Mouse (Mus musculus): Measurements from ENCODE around the gene Shisa6.

The Shisa6 gene

GRCm38 (mm10) chr11:66525371-66526045 lies at the start of gene Shisa6:
TSS of gene Shisa6 (minus strand) at chr11:66525964.
- peak; percentile 15 to 43 for DNase-seq

- no peak for DNase-seq
Measured at GRCm38 (mm10) chr11:66573888-66574287, 48.1 kb upstream of the Shisa6 start.

- no peak for DNase-seq
Measured at GRCm38 (mm10) chr11:66569045-66569444, 43.3 kb upstream of the Shisa6 start.

- no peak for DNase-seq
Measured at GRCm38 (mm10) chr11:66568386-66568791, 42.6 kb upstream of the Shisa6 start.

GRCm38 (mm10) chr11:66567382-66567781 lies 41.6 kb upstream of the Shisa6 start:
- DNase-seq = no peak

- no peak for DNase-seq
Measured at GRCm38 (mm10) chr11:66562274-66562673, 36.5 kb upstream of the Shisa6 start.

DNA sequence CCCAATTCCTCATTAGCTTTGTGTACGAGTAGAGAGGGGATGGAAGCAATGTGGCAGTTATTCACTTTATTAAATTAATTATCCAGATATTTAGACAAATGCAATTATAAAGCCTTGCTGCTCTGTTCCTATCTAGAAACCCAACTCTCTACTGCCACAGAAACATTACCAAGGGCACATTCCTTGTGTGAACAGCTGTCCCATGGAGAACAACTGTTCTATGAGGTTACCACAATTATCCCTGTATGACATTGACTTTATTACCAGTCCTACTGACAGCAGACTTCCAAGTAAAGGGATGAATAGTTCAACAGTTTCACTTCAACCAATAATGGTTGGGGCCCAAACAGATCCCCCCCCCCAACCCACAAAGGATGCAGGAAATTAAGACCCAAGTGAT lies 12.1 kb upstream of the Shisa6 start:
- DNase-seq = no peak

GRCm38 (mm10) chr11:66535866-66536265 lies 10.1 kb upstream of the Shisa6 start:
- no peak for DNase-seq

DNA sequence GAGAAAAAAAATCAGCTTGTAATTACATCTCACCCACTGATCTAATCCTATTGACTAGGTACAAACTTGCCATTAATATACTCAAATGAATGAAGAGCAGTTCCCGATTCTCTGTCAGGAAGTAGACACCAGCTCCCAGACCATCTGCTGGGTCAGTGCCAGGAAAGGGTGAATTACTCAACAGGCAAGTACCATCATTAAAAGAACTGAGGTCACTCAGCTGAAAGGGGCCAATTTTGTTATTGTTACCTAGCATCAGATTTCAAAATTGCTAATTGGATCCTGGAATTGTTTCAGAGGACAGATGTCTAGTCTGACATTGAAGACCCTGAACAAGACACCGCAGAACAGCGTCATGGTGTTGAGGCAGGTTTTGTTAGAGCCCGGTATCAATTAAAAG lies 9.4 kb upstream of the Shisa6 start:
- no peak for DNase-seq

DNA sequence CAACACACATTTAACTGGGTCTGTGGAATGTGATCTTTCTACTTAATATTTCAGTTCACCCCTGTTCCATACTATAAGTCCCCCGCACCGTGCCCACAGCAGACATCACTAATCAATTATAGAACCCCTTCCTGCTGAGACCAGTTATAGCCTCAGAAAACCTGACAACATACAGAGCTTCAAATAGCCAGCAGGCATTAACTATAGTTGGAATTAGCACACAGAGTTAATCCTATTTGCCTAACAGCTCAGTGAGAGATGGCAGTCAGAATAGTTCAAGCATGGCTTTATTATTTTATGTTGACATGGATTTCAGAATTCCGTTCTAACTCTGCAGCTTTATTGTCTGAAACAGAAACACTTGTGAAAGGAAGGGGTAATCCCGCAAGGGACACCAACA lies 8.5 kb upstream of the Shisa6 start:
- no peak for DNase-seq

GRCm38 (mm10) chr11:66528146-66528545 lies 2.4 kb upstream of the Shisa6 start:
- no peak for DNase-seq

DNA sequence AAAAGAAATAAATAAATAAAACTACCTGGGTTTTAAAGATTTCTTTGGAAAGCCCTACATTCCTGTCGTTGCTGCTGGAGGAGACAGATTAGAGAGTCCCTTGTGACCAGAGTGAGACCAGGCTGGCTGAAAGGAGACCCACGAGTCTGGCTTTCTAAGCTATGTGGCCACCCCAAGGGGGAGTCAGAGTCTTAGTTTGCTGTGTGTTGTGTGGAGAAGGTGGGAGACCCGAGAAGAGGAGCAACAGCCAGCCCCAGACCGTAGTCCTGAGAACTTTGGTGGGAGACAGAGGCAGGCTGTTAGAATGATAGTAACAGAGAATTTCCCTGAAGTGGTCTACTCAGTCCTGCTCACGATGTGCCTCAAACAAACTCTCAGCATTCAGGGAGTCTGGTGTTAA lies 1.6 kb upstream of the Shisa6 start:
- DNase-seq = peak in 1 of 2 experiments; percentile 9

DNA sequence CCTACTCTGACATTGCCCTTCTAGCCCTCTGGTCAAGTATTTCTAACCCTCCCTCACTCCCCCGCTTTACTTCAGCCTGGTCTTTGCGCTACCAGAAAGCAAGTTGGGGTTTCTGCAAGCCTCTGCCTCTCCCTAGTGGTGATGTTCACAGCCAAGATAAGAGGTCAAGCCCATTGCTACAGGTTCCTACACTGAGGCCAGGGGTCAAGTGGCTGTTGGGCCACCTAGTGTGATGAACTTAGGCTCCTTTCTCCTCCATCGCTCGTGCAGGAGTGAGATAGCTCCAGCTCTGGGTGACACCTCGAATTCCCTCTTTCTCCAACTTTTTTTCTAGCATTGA lies 1.2 kb upstream of the Shisa6 start:
- DNase-seq = peak in 1 of 2 experiments; percentile 6

- DNase-seq = peak; percentile 9 to 45
Measured at GRCm38 (mm10) chr11:66526046-66526980, 549 bp upstream of the Shisa6 start.

DNA sequence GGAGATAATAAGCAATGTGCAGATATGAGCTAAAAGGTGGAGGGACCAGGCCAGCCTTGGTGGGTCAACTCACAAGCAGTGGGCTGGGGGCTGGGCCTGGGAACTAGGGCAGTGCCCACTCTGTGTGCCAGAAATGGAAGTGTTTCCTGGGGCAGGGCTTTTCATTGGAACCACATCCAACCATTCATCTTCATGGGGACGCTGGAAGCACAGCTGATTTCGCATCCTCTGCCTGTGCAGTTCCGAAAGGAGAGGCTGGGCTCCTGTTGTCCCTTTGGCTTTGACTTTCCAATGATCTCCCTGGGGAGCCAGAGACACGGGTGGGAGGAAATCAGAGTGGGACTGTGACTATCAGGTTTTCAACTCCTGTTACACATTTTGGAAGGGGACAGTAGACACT lies 1.5 kb downstream of the Shisa6 start:
- no peak for DNase-seq

- no peak for DNase-seq
Measured at GRCm38 (mm10) chr11:66522376-66522775, 3.4 kb downstream of the Shisa6 start.

DNA sequence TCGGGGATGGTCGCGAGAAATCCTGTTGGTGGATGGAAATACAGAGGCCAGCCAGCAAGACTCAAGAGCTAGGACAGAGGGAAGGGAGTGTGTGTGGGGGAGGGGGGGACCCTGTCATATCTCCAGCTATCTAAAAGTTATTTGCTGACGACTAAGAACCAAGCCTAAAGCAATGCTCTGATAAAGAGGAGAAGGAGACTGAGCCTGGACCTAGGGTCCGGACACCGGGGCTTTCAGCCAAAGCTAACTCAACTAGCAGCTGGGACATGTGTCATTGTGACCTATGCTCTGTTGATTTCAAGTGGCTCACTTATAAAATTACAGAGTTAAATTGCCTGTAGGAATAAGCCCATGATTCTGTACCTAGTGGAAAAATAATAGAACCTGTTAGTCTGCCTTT lies 6.4 kb downstream of the Shisa6 start:
- no peak for DNase-seq

DNA sequence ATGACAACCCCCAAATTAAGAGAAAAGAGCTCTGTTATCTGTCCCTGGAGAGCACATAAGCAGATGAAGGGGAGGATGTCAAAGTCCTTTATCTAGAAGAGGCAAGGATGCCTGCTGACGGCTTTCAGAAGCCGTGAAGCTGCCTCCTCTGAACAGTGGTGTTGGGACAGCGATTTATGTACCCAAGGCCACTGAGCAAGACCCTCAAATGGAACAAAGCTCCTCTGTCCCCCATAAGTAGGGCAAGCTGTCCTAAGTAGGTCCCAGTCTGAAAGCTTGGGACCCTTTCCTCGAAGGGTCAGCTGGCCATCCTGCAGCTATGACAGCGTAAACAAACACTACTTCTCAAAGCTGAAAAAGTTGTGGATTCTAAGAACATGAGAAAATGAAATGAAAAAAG lies 11.4 kb downstream of the Shisa6 start:
- no peak for DNase-seq

- DNase-seq = no peak
Measured at GRCm38 (mm10) chr11:66500951-66501350, 24.8 kb downstream of the Shisa6 start.

DNA sequence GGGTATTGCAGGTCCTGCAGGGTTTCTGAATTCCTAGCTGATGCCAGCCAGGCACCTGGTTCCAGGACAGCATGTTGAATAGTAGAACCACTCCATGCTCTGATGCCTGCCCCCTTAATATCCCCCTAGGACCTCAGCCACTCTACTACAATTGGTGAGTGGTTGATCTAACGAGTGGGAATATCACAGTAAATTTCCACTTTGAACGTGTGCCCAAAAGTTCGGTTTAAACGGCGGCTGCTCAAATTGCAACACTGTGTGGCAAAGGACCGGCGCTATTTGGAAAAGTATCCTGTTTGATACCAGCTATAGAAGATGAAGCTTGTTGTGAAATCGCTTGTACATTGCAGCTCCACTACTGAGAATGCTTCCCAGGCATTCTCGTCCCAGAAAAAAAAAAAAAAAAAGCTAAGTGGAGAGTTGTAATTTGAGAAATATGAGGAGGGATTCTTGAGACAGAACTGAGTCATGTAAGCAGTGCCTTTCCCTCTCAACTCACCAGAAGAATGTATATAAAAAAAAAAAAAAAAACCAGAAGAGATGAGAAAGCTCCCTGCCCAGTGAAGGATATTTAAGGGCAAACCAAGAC lies 26.8 kb downstream of the Shisa6 start:
- peak in 1 of 2 experiments; percentile 5 for DNase-seq

GRCm38 (mm10) chr11:66496235-66496634 lies 29.5 kb downstream of the Shisa6 start:
- no peak for DNase-seq

- no peak for DNase-seq
Measured at GRCm38 (mm10) chr11:66494391-66494790, 31.4 kb downstream of the Shisa6 start.

DNA sequence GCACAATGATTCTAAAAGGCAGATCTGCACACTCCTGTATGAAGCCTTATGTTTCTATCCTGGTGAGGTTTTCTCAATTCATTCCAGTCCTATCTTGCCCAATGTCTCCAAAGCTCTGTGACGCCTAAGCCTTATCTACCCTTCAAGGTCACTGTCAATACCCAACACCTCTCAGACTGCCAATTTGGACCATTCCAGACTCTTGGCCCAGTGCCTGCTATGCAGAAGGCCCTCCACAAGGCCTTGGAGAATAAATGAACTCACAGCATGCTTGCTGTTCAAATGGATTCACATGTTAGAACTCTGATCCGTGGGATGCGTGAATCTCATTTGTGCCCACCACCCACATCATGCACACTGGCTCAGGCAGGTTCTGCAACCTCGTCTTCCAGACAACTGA lies 38.0 kb downstream of the Shisa6 start:
- DNase-seq = peak; percentile 12 to 46

DNA sequence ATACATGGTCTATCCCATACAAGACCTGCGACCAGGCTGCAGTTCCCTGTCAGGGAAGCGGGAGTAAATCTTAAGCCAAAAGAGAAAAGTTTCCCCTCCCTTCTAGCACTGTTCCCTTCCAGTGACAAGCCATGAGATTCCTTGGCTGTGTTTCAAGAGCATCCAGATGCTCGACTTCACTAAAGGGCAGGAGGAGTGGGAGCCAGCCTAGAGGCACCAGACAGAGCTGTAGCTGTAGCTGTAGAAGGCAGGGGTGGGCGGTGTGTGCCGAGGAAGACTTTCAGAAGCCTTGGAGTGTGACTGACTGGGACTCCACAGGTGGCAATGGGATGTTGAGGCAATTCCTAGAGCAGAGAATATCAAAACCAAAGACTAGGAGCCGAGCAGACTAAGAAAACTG lies 43.3 kb downstream of the Shisa6 start:
- no peak for DNase-seq

All from lung, postnatal 4 days (tissue).